Mouse (Mus musculus) myocyte (in vitro differentiated cells): ENCODE measurements around the gene D430019H16Rik.

Experiments used
- CEBPB ChIP-seq: IDR thresholded peaks from 2 replicates; pipeline ENCODE4 v1.6.1; 2011; ENCODE audit warnings: mild to moderate bottlenecking, moderate library complexity; ENCODE audit not compliant: poor library complexity, insufficient read depth, severe bottlenecking
- E2F4 ChIP-seq: IDR thresholded peaks from one replicate; pipeline ENCODE4 v1.6.1; 2011; ENCODE audit warnings: mild to moderate bottlenecking, control low read depth, moderate library complexity; ENCODE audit not compliant: insufficient read depth
- MYOD1 ChIP-seq, 3 experiments: IDR thresholded peaks; one replicate each; pipeline ENCODE4 v1.6.1; 2011; ENCODE audit warnings: control low read depth in 2 of 3, low read depth in 2 of 3, mild to moderate bottlenecking in 2 of 3, moderate library complexity in 1 of 3; ENCODE audit not compliant: insufficient read length in 2 of 3, control insufficient read depth in 1 of 3
- MYOG ChIP-seq, 3 experiments: IDR thresholded peaks; one replicate each; pipeline ENCODE4 v1.6.1; 2011; ENCODE audit warnings: control low read depth in 2 of 3, low read depth in 2 of 3, mild to moderate bottlenecking in 2 of 3; ENCODE audit not compliant: insufficient read length in 2 of 3, control insufficient read depth in 1 of 3, insufficient read depth in 1 of 3
- POLR2A ChIP-seq: IDR thresholded peaks from one replicate; pipeline ENCODE4 v1.6.1; 2011; ENCODE audit warnings: low read depth, mild to moderate bottlenecking, control low read depth, moderate library complexity; ENCODE audit not compliant: insufficient read length
- POLR2AphosphoS2 ChIP-seq: IDR thresholded peaks from one replicate; pipeline ENCODE4 v1.6.1; 2011; ENCODE audit warnings: low read depth, control low read depth; ENCODE audit not compliant: insufficient read length
- USF1 ChIP-seq: IDR thresholded peaks from one replicate; pipeline ENCODE4 v1.6.1; 2011; ENCODE audit warnings: low read depth, mild to moderate bottlenecking, control low read depth, moderate library complexity

DNA sequence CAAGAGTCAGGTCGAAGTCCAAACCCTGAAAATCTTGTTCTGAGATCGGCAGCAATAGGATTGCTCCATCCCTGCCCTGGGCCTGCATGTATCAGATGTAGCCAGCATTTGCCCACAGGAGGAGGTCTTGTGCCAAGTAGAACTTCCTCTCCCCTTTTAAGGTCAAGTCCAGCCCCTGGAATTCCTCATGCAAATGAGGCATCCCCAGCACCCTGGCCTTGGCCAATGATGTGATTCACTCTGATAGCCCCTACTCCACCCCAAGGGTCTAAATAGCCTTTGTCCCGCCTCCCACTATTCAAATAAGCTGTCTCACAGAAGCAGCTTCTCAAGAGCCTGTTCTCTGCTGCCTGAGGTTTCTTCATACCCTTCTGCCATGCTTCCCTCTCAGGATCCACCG is 81.2 kb downstream of the D430019H16Rik start:
- TF ChIP-seq MYOG (IDR thresholded peaks at IDR 0.05; ENCODE audit: control insufficient read depth in 1 of 3, insufficient read depth in 1 of 3, insufficient read length in 2 of 3, low read depth in 2 of 3) (no peak), POLR2A (no peak), USF1 (no peak), CEBPB (no peak), E2F4 (no peak), MYOD1 (IDR thresholded peaks at IDR 0.05; ENCODE audit: control insufficient read depth in 1 of 3, insufficient read length in 2 of 3, low read depth in 2 of 3) (no peak), POLR2AphosphoS2 (no peak)
